Mouse (Mus musculus): ENCODE measurements around the gene Ccdc91. TPM values are rescaled to one million over a fixed set of nuclear protein-coding genes. Genes with fewer than 3 reads are reported as not detected.

The Ccdc91 gene
- polyA plus RNA-seq, 1 experiment from 2014 or later: 46.7 TPM

DNA sequence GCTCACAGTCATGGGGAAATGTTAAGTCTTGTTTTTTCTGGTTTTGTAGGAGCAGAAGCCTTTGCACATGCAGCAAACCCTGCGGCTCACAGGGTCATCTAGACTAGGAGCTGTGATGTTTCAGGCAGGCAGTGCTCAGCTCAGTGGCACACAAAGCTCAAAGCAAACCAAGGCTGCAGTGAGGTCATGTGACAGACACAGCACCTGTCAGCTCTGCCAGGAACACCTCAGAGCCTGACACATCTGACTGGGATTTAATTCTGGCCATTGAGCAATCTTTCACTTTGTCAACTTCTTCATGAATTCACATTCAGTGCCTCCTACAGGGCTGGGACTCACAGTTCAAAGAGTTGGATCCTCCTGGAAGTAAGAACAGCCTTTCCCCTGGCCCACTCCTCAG lies 185.1 kb downstream of the Ccdc91 start:
- Histone ChIP-seq H3K36me3 (no peaks in the 10 kb centered on the region), H3K9me3 (no peaks in the 10 kb centered on the region), H3K27me3 (no peaks in the 10 kb centered on the region), H3K27ac (replicated peaks) (no peak overlapping the region), H3K9ac (no peak overlapping the region), H3K4me3 (no peak overlapping the region), H3K4me1 (replicated peaks) (no peaks in the 10 kb centered on the region), H3K4me2 (no peak overlapping the region)
- 69% methylated on average over 1 of the region's 1 CpGs for WGBS
- ATAC-seq (ENCODE audit: low FRiP score, low read depth): no peak

DNA sequence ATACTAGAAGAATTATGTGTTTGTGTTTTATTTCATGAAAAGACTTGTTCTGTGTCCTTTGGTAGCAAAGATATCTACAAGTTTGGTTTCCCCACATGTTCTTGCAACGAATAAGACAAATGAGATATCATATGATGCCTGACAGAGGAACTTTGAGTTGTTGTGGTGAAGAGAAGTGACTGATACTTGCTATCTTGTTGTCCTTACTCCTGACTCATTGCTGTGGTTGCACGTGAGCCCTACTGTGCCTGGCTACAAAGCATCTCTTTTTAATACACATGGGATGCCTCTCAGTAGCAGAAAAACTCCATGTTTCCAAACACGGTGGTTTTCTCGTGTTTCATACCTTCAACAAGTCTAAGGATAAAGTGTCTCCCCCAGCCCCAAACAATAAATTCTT lies 186.2 kb downstream of the Ccdc91 start:
- H3K9me3 ChIP-seq: no peaks in the 10 kb centered on the region
- WGBS: 88% methylated on average over 4 of the region's 4 CpGs
- no peaks in the 10 kb centered on the region for H3K27me3 ChIP-seq
- H3K27ac ChIP-seq (replicated peaks): no peak overlapping the region
- no peak overlapping the region for H3K4me3 ChIP-seq
- H3K4me1 ChIP-seq (replicated peaks): no peaks in the 10 kb centered on the region
- no peak overlapping the region for H3K4me2 ChIP-seq
- H3K36me3 ChIP-seq: no peaks in the 10 kb centered on the region
- no peak for ATAC-seq (ENCODE audit: low FRiP score, low read depth)
- H3K9ac ChIP-seq: no peak overlapping the region

DNA sequence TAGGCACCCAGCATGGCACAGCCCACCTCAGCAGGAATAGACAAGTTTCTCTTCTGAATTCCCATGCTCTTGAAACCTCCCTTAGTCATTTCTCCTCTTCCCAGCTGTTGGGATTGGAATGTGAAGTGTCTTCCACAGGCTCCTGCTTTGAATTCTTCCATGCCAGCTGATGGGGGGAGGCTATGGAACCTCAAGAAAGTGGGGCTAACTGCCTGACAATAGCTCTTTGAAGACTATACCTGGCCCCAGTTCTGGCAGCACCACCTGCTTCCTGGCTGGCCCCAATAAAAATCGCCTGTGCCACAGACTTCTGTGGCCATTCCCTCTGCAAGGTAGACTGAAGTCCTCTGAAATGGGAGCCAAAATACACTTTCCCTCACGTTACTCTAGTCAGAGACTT lies 187.0 kb downstream of the Ccdc91 start:
- Histone ChIP-seq H3K36me3 (no peaks in the 10 kb centered on the region), H3K4me1 (replicated peaks) (no peaks in the 10 kb centered on the region), H3K27me3 (no peaks in the 10 kb centered on the region), H3K9ac (no peak overlapping the region), H3K27ac (replicated peaks) (no peak overlapping the region), H3K9me3 (no peaks in the 10 kb centered on the region), H3K4me3 (no peak overlapping the region), H3K4me2 (no peak overlapping the region)
- no peak for ATAC-seq (ENCODE audit: low FRiP score, low read depth)
- 86% methylated on average over 2 of the region's 2 CpGs for WGBS

DNA sequence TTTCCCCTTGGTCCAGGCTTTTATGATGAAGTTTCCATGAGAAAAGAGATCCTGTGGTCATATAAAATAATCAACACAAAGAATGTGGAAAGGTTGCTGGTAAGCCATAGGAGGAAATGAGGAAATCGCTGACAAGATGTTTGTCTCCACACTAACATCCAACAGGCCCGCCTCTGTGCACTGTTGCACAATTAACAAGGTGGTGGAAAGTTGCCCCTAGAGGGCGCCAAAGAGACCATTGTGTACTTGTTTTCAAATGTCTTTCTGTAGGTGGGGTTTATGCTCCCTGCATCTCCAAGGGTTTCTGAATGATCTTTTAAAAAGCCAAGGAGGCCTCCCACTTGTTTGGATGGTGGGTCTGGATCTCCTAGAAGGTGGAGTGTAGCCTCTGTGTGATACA lies 188.7 kb downstream of the Ccdc91 start:
- Histone ChIP-seq H3K9ac (no peak overlapping the region), H3K4me3 (no peak overlapping the region), H3K27ac (replicated peaks) (no peak overlapping the region), H3K4me1 (replicated peaks) (no peaks in the 10 kb centered on the region), H3K4me2 (no peak overlapping the region), H3K27me3 (no peaks in the 10 kb centered on the region), H3K9me3 (no peaks in the 10 kb centered on the region), H3K36me3 (no peaks in the 10 kb centered on the region)
- WGBS: 54% methylated on average over 3 of the region's 3 CpGs
- ATAC-seq (ENCODE audit: low FRiP score, low read depth): no peak

DNA sequence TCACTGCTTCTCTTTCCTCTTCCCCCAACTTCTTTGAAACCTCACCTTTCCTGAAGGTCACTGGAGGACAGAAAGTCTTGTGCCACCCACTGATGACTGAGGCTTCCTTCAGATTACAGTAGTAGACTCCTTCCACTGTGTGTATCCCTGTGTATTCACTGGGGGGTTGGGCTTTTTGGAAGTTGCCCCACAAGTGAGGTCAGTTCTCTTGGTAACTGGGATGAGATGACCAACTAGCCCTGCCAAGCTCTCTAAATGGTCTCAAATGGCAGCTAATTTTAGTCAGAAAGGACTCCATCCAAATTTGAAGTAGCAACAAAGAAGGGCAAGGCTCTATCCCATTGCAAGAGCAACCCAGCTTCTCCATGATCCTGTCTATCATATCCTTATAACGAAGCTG lies 195.7 kb downstream of the Ccdc91 start:
- 76% methylated on average over 1 of the region's 1 CpGs for WGBS
- H3K4me2 ChIP-seq: no peak overlapping the region
- H3K9me3 ChIP-seq: no peaks in the 10 kb centered on the region
- H3K4me1 ChIP-seq (replicated peaks): no peaks in the 10 kb centered on the region
- H3K27ac ChIP-seq (replicated peaks): no peak overlapping the region
- H3K9ac ChIP-seq: no peak overlapping the region
- ATAC-seq (ENCODE audit: low FRiP score, low read depth): no peak
- H3K27me3 ChIP-seq: no peaks in the 10 kb centered on the region
- no peaks in the 10 kb centered on the region for H3K36me3 ChIP-seq
- no peak overlapping the region for H3K4me3 ChIP-seq

DNA sequence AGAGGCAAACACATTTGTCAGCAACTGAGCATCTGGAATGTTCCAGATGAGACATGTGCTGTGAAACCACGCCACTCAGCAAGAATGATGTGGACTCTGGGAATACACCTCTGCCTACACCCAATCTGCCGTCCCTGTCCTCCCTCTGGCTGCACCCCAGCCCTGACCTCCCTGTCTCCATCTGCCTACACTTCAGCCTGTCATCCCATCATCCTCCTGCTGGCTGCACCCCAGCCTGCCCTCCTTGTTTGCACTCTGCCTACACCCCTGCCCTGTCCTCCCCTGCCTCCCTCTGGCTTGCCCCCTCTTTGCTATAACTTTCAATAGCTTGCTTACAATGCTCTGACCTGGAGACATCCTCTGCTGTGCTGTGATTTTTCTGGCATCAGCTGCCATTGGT lies 196.9 kb downstream of the Ccdc91 start:
- Histone ChIP-seq H3K9me3 (no peaks in the 10 kb centered on the region), H3K9ac (no peak overlapping the region), H3K27ac (replicated peaks) (no peak overlapping the region), H3K27me3 (no peaks in the 10 kb centered on the region), H3K4me3 (no peak overlapping the region), H3K4me2 (no peak overlapping the region), H3K4me1 (replicated peaks) (no peaks in the 10 kb centered on the region), H3K36me3 (no peaks in the 10 kb centered on the region)
- ATAC-seq (ENCODE audit: low FRiP score, low read depth): no peak
- WGBS: 74% methylated on average over 2 of the region's 2 CpGs

DNA sequence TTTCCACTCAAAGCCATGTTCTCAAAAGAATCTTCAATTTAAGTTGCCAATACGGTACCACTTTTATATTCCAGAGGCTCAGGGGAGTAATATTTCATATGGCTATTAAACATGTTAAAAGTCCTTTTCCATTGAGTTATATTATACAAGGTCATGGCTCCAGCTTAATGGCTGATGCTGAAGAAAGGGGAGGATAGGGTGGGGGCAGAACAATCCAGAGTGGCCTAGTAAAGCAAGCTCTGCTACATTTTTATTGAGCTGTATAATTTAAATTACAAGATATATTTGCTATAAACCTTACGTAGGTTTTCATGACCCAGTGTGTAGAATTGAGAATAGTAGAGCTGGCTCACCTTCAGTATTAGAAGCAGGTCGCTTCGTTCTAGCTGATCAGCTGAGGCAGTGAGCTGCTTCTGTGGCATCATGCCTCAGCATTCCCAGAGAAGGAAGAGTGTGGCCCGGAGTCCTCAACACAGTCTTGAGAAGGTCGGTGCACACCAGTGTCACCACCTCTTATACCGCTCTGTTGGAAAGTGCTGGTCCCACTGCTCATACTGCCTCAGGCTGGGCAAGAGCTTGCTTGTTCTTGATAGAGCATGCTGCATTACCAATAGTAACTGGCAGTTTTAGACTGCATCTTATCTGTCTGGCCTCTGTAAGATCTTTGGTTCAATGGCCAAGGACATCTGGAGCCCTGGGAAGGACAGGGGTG lies 199.6 kb downstream of the Ccdc91 start:
- Histone ChIP-seq H3K36me3 (no peaks in the 10 kb centered on the region), H3K9ac (no peak overlapping the region), H3K27me3 (no peaks in the 10 kb centered on the region), H3K4me3 (no peak overlapping the region), H3K27ac (replicated peaks) (no peak overlapping the region), H3K4me1 (replicated peaks) (no peaks in the 10 kb centered on the region), H3K4me2 (no peak overlapping the region), H3K9me3 (no peaks in the 10 kb centered on the region)
- no peak for ATAC-seq (ENCODE audit: low FRiP score, low read depth)
- WGBS: 92% methylated on average over 7 of the region's 7 CpGs

DNA sequence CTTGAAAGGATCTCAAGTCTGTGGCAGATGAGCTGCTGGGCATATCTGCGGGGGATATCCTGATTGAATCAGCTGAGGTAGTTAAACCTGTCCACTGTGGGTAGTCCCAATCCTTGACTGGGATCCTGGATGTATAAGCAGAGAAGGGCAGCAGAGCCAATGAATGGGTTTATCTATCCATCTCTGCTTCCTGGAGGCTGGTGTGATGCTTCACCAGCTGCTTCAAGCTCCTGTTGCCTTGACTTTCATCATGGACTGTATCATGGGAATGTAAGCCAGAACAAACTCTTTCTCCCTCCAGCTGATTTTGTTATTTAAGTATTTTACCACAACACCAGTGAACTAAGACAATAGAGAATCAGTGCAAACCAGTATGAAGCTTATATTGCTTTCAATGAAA lies 200.6 kb downstream of the Ccdc91 start:
- ATAC-seq (ENCODE audit: low FRiP score, low read depth): no peak
- H3K9ac ChIP-seq: no peak overlapping the region
- 100% methylated on average over 1 of the region's 1 CpGs for WGBS
- H3K4me1 ChIP-seq (replicated peaks): no peaks in the 10 kb centered on the region
- H3K27me3 ChIP-seq: no peaks in the 10 kb centered on the region
- H3K27ac ChIP-seq (replicated peaks): no peak overlapping the region
- no peaks in the 10 kb centered on the region for H3K36me3 ChIP-seq
- H3K4me2 ChIP-seq: no peak overlapping the region
- H3K4me3 ChIP-seq: no peak overlapping the region
- no peaks in the 10 kb centered on the region for H3K9me3 ChIP-seq

Other genes with a start within 250 kb of the Ccdc91 start
- 3.9 and 4.0 TPM in 2 replicates for gene Pthlh, start 211.6 kb upstream of the Ccdc91 start, polyA plus RNA-seq (2015; fragmentation: Nextera tagmentation; extraction: Ambion mirVana)

Measured in hindbrain, embryonic 15.5 days (tissue).